Mouse (Mus musculus): Measurements from ENCODE around the gene Scd4. TPM values are rescaled to one million over a fixed set of nuclear protein-coding genes. Genes with fewer than 3 reads are reported as not detected.

Scd4 gene
- polyA plus RNA-seq, 1 experiment from 2014 or later: 0.12 TPM

GRCm38 (mm10) chr19:44299902-44300301 is 33.0 kb upstream of the Scd4 start:
- 75% methylated on average over 6 of the region's 6 CpGs for WGBS
- Histone ChIP-seq H3K4me2 (replicated peaks; ENCODE audit: low read depth, low read length) (no peak overlapping the region), H3K4me1 (ENCODE audit: insufficient read depth, low read length) (peaks cover 75% of the 10 kb centered on the region), H3K27ac (ENCODE audit: low read length) (no peak overlapping the region), H3K27me3 (ENCODE audit: insufficient read depth, low read length) (no peaks in the 10 kb centered on the region), H3K9me3 (ENCODE audit: low read length) (no peaks in the 10 kb centered on the region), H3K36me3 (ENCODE audit: insufficient read depth, low read length) (peaks cover 76% of the 10 kb centered on the region), H3K9ac (replicated peaks; ENCODE audit: low read length) (no peak overlapping the region), H3K4me3 (ENCODE audit: low read length) (no peak overlapping the region)
- ATAC-seq (ENCODE audit: low FRiP score, low TSS enrichment): no peak

- no peak overlapping the region for H3K27ac ChIP-seq (ENCODE audit: low read length)
- H3K4me3 ChIP-seq (ENCODE audit: low read length): no peak overlapping the region
- H3K4me2 ChIP-seq (replicated peaks; ENCODE audit: low read depth, low read length): no peak overlapping the region
- ATAC-seq (ENCODE audit: low FRiP score, low TSS enrichment): no peak
- no peak overlapping the region for H3K9ac ChIP-seq (replicated peaks; ENCODE audit: low read length)
- H3K36me3 ChIP-seq (ENCODE audit: insufficient read depth, low read length): peaks cover 83% of the 10 kb centered on the region
- H3K4me1 ChIP-seq (ENCODE audit: insufficient read depth, low read length): peaks cover 69% of the 10 kb centered on the region
- H3K9me3 ChIP-seq (ENCODE audit: low read length): no peaks in the 10 kb centered on the region
- H3K27me3 ChIP-seq (ENCODE audit: insufficient read depth, low read length): no peaks in the 10 kb centered on the region
- WGBS: 75% methylated on average over 7 of the region's 7 CpGs
Observed at GRCm38 (mm10) chr19:44300520-44300919, 32.4 kb upstream of the Scd4 start.

DNA sequence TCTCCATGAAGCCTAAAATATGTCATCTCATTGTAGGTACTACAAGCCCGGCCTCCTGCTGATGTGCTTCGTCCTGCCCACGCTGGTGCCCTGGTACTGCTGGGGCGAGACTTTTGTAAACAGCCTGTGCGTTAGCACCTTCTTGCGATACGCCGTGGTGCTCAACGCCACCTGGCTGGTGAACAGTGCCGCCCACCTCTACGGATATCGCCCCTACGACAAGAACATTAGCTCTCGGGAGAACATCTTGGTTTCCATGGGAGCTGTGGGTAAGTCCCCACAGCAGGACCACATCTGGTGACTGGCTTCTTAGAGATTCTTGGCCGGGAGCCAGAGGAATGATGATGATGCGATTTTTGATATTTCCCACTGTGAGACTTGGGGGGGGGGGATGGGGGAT is 31.7 kb upstream of the Scd4 start:
- 0 out of 2 replicates have a peak, but pooled peaks have one; percentile 33 for ATAC-seq (ENCODE audit: low FRiP score, low TSS enrichment)
- H3K27ac ChIP-seq (ENCODE audit: low read length): no peak overlapping the region
- H3K4me2 ChIP-seq (replicated peaks; ENCODE audit: low read depth, low read length): no peak overlapping the region
- WGBS: 67% methylated on average over 16 of the region's 16 CpGs
- no peak overlapping the region for H3K9ac ChIP-seq (replicated peaks; ENCODE audit: low read length)
- H3K4me1 ChIP-seq (ENCODE audit: insufficient read depth, low read length): peaks cover 63% of the 10 kb centered on the region
- H3K9me3 ChIP-seq (ENCODE audit: low read length): no peaks in the 10 kb centered on the region
- H3K36me3 ChIP-seq (ENCODE audit: insufficient read depth, low read length): peaks cover 85% of the 10 kb centered on the region
- H3K27me3 ChIP-seq (ENCODE audit: insufficient read depth, low read length): no peaks in the 10 kb centered on the region
- H3K4me3 ChIP-seq (ENCODE audit: low read length): no peak overlapping the region

DNA sequence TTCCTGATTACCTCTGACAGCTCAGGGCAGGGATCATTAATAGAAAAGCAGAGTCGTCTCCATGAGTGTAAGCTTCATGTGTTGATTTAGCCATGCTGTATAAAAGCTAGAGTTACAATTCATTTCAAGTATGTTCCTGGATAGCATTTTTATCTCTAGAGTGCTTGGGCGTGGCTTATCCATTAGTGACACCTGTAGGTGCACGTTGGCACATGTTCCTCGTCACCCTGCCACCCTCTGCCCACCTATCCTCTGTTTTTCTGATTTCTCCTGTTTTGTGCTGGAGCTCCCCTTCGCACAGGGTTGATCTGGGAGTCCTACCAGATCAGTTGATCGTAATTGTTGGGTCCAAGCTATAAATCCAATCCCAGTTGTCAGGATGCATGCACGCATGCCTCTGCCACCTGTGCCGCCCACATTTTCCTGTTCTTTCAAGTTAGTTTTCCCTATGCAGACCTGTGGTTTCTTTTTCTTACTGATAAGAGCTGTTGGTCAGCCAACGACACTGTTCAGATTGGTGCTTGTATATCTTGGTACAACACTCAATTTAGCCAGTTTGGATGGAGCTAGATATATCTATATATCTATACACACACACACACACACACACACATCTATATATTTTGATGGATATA is 31.1 kb upstream of the Scd4 start:
- H3K4me1 ChIP-seq (ENCODE audit: insufficient read depth, low read length): peaks cover 56% of the 10 kb centered on the region
- no peak overlapping the region for H3K4me2 ChIP-seq (replicated peaks; ENCODE audit: low read depth, low read length)
- no peak overlapping the region for H3K27ac ChIP-seq (ENCODE audit: low read length)
- no peak overlapping the region for H3K4me3 ChIP-seq (ENCODE audit: low read length)
- WGBS: 62% methylated on average over 9 of the region's 9 CpGs
- no peak for ATAC-seq (ENCODE audit: low FRiP score, low TSS enrichment)
- H3K36me3 ChIP-seq (ENCODE audit: insufficient read depth, low read length): peaks cover 87% of the 10 kb centered on the region
- H3K27me3 ChIP-seq (ENCODE audit: insufficient read depth, low read length): no peaks in the 10 kb centered on the region
- H3K9ac ChIP-seq (replicated peaks; ENCODE audit: low read length): no peak overlapping the region
- no peaks in the 10 kb centered on the region for H3K9me3 ChIP-seq (ENCODE audit: low read length)

DNA sequence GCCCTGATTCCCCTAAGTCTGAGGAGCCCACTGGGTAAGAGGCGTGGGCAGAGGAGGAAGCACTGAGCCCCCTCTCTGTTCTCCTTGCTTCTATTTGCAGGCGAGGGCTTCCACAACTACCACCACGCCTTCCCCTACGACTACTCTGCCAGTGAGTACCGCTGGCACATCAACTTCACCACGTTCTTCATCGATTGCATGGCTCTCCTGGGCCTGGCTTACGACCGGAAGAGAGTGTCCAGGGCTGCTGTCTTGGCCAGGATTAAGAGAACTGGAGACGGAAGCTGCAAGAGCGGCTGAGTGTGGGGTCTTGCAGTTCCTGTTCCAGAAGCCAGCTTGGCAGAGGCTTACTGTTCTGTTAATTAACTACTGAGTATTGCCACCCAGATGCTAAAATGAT is 30.0 kb upstream of the Scd4 start:
- Histone ChIP-seq H3K4me2 (replicated peaks; ENCODE audit: low read depth, low read length) (no peak overlapping the region), H3K36me3 (ENCODE audit: insufficient read depth, low read length) (peaks cover 92% of the 10 kb centered on the region), H3K27me3 (ENCODE audit: insufficient read depth, low read length) (no peaks in the 10 kb centered on the region), H3K4me1 (ENCODE audit: insufficient read depth, low read length) (peaks cover 45% of the 10 kb centered on the region), H3K4me3 (ENCODE audit: low read length) (no peak overlapping the region), H3K9ac (replicated peaks; ENCODE audit: low read length) (no peak overlapping the region), H3K27ac (ENCODE audit: low read length) (no peak overlapping the region), H3K9me3 (ENCODE audit: low read length) (no peaks in the 10 kb centered on the region)
- ATAC-seq (ENCODE audit: low FRiP score, low TSS enrichment): no peak
- WGBS: 78% methylated on average over 11 of the region's 11 CpGs

DNA sequence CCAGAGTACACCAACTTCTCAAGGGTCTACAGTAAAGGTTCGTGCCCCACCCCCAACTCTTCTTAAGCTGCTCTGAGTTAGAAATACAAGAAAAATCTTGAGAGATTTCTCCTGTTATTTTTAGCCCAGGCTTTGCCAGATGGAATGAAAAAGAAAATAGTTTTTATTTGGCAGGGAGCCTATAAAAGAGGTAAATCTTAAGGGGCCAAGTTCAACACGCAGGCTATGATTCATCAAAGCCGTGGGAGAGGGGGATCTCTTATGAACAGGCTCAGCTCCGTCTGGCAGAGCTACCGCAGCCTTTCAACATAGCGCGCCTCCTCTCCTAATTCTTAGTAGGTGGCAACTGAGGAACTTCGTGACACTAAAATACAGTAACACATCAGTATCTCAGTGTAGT is 29.4 kb upstream of the Scd4 start:
- no peaks in the 10 kb centered on the region for H3K27me3 ChIP-seq (ENCODE audit: insufficient read depth, low read length)
- no peak overlapping the region for H3K27ac ChIP-seq (ENCODE audit: low read length)
- no peak overlapping the region for H3K4me3 ChIP-seq (ENCODE audit: low read length)
- ATAC-seq (ENCODE audit: low FRiP score, low TSS enrichment): no peak
- no peaks in the 10 kb centered on the region for H3K9me3 ChIP-seq (ENCODE audit: low read length)
- peaks cover 39% of the 10 kb centered on the region for H3K4me1 ChIP-seq (ENCODE audit: insufficient read depth, low read length)
- H3K36me3 ChIP-seq (ENCODE audit: insufficient read depth, low read length): peaks cover 90% of the 10 kb centered on the region
- WGBS: 53% methylated on average over 8 of the region's 8 CpGs
- no peak overlapping the region for H3K9ac ChIP-seq (replicated peaks; ENCODE audit: low read length)
- no peak overlapping the region for H3K4me2 ChIP-seq (replicated peaks; ENCODE audit: low read depth, low read length)

- Histone ChIP-seq H3K36me3 (ENCODE audit: insufficient read depth, low read length) (peaks cover 87% of the 10 kb centered on the region), H3K4me2 (replicated peaks; ENCODE audit: low read depth, low read length) (no peak overlapping the region), H3K4me1 (ENCODE audit: insufficient read depth, low read length) (peaks cover 30% of the 10 kb centered on the region), H3K27ac (ENCODE audit: low read length) (no peak overlapping the region), H3K4me3 (ENCODE audit: low read length) (no peak overlapping the region), H3K27me3 (ENCODE audit: insufficient read depth, low read length) (no peaks in the 10 kb centered on the region), H3K9me3 (ENCODE audit: low read length) (no peaks in the 10 kb centered on the region), H3K9ac (replicated peaks; ENCODE audit: low read length) (no peak overlapping the region)
- ATAC-seq (ENCODE audit: low FRiP score, low TSS enrichment): no peak
- WGBS: 84% methylated on average over 10 of the region's 10 CpGs
Observed at GRCm38 (mm10) chr19:44304419-44304818, 28.5 kb upstream of the Scd4 start.

- Histone ChIP-seq H3K4me2 (replicated peaks; ENCODE audit: low read depth, low read length) (no peak overlapping the region), H3K9ac (replicated peaks; ENCODE audit: low read length) (no peak overlapping the region; the same call in 1 of the 2 replicates), H3K9me3 (ENCODE audit: low read length) (no peaks in the 10 kb centered on the region), H3K27me3 (ENCODE audit: insufficient read depth, low read length) (no peaks in the 10 kb centered on the region), H3K4me1 (ENCODE audit: insufficient read depth, low read length) (peaks cover 28% of the 10 kb centered on the region), H3K4me3 (ENCODE audit: low read length) (no peak overlapping the region), H3K36me3 (ENCODE audit: insufficient read depth, low read length) (peaks cover 84% of the 10 kb centered on the region), H3K27ac (ENCODE audit: low read length) (no peak overlapping the region)
- WGBS: 92% methylated on average over 16 of the region's 16 CpGs
- ATAC-seq (ENCODE audit: low FRiP score, low TSS enrichment): no peak
Observed at GRCm38 (mm10) chr19:44304851-44305510, 27.9 kb upstream of the Scd4 start.

DNA sequence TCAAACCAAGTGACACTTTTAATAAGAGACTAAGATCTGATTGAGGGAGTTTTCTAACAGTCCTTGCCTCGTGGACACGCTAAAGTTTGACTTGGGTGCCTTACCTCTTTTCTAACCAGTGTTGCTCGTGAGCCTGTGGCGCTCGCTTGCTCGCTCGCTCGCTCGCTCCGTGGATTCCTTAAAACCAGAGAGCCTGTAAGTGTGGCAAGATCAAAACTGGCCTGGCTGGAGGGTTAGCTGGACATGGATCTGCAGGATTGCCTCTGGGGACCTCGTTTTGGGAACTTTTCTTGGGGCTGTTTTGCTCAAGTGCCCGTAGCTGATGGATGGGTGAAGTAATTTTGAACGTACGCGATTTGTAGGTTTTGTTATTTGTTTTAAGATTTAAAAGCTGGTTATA is 27.2 kb upstream of the Scd4 start:
- Histone ChIP-seq H3K36me3 (ENCODE audit: insufficient read depth, low read length) (peaks cover 77% of the 10 kb centered on the region), H3K4me3 (ENCODE audit: low read length) (no peak overlapping the region), H3K9ac (replicated peaks; ENCODE audit: low read length) (no peak overlapping the region), H3K4me2 (replicated peaks; ENCODE audit: low read depth, low read length) (no peak overlapping the region), H3K27ac (ENCODE audit: low read length) (no peak overlapping the region), H3K27me3 (ENCODE audit: insufficient read depth, low read length) (no peaks in the 10 kb centered on the region), H3K4me1 (ENCODE audit: insufficient read depth, low read length) (peaks cover 27% of the 10 kb centered on the region), H3K9me3 (ENCODE audit: low read length) (no peaks in the 10 kb centered on the region)
- 87% methylated on average over 15 of the region's 15 CpGs for WGBS
- ATAC-seq (ENCODE audit: low FRiP score, low TSS enrichment): no peak

GRCm38 (mm10) chr19:44306171-44306570 is 26.7 kb upstream of the Scd4 start:
- WGBS: 68% methylated on average over 7 of the region's 7 CpGs
- peaks cover 72% of the 10 kb centered on the region for H3K36me3 ChIP-seq (ENCODE audit: insufficient read depth, low read length)
- no peak overlapping the region for H3K4me3 ChIP-seq (ENCODE audit: low read length)
- H3K4me1 ChIP-seq (ENCODE audit: insufficient read depth, low read length): peaks cover 27% of the 10 kb centered on the region
- no peak overlapping the region for H3K27ac ChIP-seq (ENCODE audit: low read length)
- H3K9ac ChIP-seq (replicated peaks; ENCODE audit: low read length): no peak overlapping the region
- no peaks in the 10 kb centered on the region for H3K9me3 ChIP-seq (ENCODE audit: low read length)
- no peak for ATAC-seq (ENCODE audit: low FRiP score, low TSS enrichment)
- no peak overlapping the region for H3K4me2 ChIP-seq (replicated peaks; ENCODE audit: low read depth, low read length)
- H3K27me3 ChIP-seq (ENCODE audit: insufficient read depth, low read length): no peaks in the 10 kb centered on the region

Measured in kidney, embryonic 16.5 days (tissue).